Mouse (Mus musculus) forebrain, embryonic 16.5 days (tissue): Measurements from ENCODE around the gene Krt20. TPM values are rescaled to one million over a fixed set of nuclear protein-coding genes. Genes with fewer than 3 reads are reported as not detected.
A peak's percentile ranks its signal among the peaks of the same experiment; 100 is the strongest.

Source experiments
- ATAC-seq: fragments of 200-750 bp; cut with Nextera tagmentation; 2 replicates; pipeline ENCODE4 v1.8.0; 2017; ENCODE audit warnings: mild to moderate bottlenecking, moderate library complexity
- H3K27ac ChIP-seq: fragments of 300-500 bp; sonication (generic); 2 replicates; pipeline ENCODE4 v1.5.1; 2014; ENCODE audit warnings: low read length, control low read depth
- H3K27me3 ChIP-seq: fragments of 300-500 bp; sonication (generic); replicated peaks from 2 replicates; pipeline ENCODE4 v1.6.1; 2014; ENCODE audit warnings: low read length; ENCODE audit not compliant: control insufficient read depth, insufficient read depth
- H3K36me3 ChIP-seq: fragments of 300-500 bp; sonication (generic); 2 replicates; pipeline ENCODE4 v1.6.1; 2014; ENCODE audit not compliant: control insufficient read depth, insufficient read depth
- H3K4me1 ChIP-seq: fragments of 300-500 bp; sonication (generic); replicated peaks from 2 replicates; pipeline ENCODE4 v1.6.1; 2014; ENCODE audit warnings: low read length; ENCODE audit not compliant: control insufficient read depth, insufficient read depth
- H3K4me2 ChIP-seq: fragments of 300-500 bp; sonication (generic); 2 replicates; pipeline ENCODE4 v1.6.1; 2014; ENCODE audit warnings: mild to moderate bottlenecking, low read length, control low read depth
- H3K4me3 ChIP-seq: fragments of 300-500 bp; sonication (generic); replicated peaks from 2 replicates; pipeline ENCODE4 v1.5.1; 2014; ENCODE audit warnings: mild to moderate bottlenecking, low read length, control low read depth
- H3K9ac ChIP-seq: fragments of 300-500 bp; sonication (generic); replicated peaks from 2 replicates; pipeline ENCODE4 v1.6.1; 2014; ENCODE audit warnings: low read depth, low read length, control low read depth
- H3K9me3 ChIP-seq: fragments of 300-500 bp; sonication (generic); 2 replicates; pipeline ENCODE4 v1.6.1; 2016; ENCODE audit warnings: low read length; ENCODE audit not compliant: control insufficient read depth
- WGBS: fragments of 180-500 bp; shearing (Covaris S2); extraction: QIAGEN DNeasy Blood & Tissue Kit; methylation state at CpG from one replicate; pipeline ENCODE4 v1.1.7; 2014; 5-methylcytosine and 5-hydroxymethylcytosine counted together
- polyA plus RNA-seq: library from polyadenylated mRNA; unstranded; fragments of >200 nt; fragmentation: Nextera tagmentation; extraction: Ambion mirVana; gene quantifications from 2 replicates; pipeline ENCODE4 v1.2.1, GENCODE M21; 2015

Gene Krt20
- not detected in 2 replicates for polyA plus RNA-seq

- 69% methylated on average over 10 of the region's 10 CpGs for WGBS
Measured at GRCm38 (mm10) chr11:99437972-99438371, at the start of gene Krt20. TSS of gene Krt20 (minus strand) at chr11:99438150.

DNA sequence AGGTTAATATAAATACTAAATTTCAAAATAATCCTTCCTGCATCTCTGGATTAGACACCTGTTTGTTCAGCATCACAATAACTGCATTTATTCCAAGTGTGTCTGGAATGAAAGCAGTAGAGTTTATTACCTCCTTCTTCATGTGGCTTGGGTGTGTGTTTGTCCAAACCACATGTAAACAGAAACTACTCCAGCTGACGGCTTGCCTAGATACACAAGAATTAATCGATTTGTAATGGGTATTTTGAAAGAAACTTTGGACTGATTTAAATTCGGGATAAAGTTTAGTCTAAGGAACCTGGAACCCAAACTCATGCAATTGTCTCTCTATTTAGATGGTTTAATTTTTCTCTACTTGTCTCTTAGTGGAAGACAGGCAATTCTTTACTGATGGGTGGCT lies 37.0 kb upstream of the Krt20 start:
- H3K36me3 ChIP-seq = no peaks in the 10 kb centered on the region
- no peak overlapping the region for H3K4me3 ChIP-seq
- H3K27ac ChIP-seq = no peak overlapping the region
- H3K27me3 ChIP-seq = no peaks in the 10 kb centered on the region
- ATAC-seq = no peak
- 88% methylated on average over 3 of the region's 3 CpGs for WGBS
- no peak overlapping the region for H3K9ac ChIP-seq
- no peak overlapping the region for H3K4me2 ChIP-seq
- H3K9me3 ChIP-seq = no peaks in the 10 kb centered on the region
- no peaks in the 10 kb centered on the region for H3K4me1 ChIP-seq

More at GRCm38 (mm10) chr11:99437972-99438371, at the start of gene Krt20:
- no peaks in the 10 kb centered on the region for H3K27me3 ChIP-seq
- H3K4me3 ChIP-seq = no peak within 1 kb of the TSS
- no peak within 1 kb of the TSS for H3K27ac ChIP-seq
- H3K36me3 ChIP-seq = no peaks in the 10 kb centered on the region
- H3K9me3 ChIP-seq = no peaks in the 10 kb centered on the region
- H3K4me2 ChIP-seq = no peak within 1 kb of the TSS
- no peaks in the 10 kb centered on the region for H3K4me1 ChIP-seq
- no peak within 1 kb of the TSS for H3K9ac ChIP-seq
- no peak for ATAC-seq

GRCm38 (mm10) chr11:99473433-99473832 lies 35.5 kb upstream of the Krt20 start:
- Histone ChIP-seq H3K27me3 (no peaks in the 10 kb centered on the region), H3K27ac (no peak overlapping the region), H3K36me3 (no peaks in the 10 kb centered on the region), H3K4me1 (no peaks in the 10 kb centered on the region), H3K9ac (no peak overlapping the region), H3K4me3 (no peak overlapping the region), H3K9me3 (no peaks in the 10 kb centered on the region), H3K4me2 (no peak overlapping the region)
- 77% methylated on average over 6 of the region's 6 CpGs for WGBS
- no peak for ATAC-seq

DNA sequence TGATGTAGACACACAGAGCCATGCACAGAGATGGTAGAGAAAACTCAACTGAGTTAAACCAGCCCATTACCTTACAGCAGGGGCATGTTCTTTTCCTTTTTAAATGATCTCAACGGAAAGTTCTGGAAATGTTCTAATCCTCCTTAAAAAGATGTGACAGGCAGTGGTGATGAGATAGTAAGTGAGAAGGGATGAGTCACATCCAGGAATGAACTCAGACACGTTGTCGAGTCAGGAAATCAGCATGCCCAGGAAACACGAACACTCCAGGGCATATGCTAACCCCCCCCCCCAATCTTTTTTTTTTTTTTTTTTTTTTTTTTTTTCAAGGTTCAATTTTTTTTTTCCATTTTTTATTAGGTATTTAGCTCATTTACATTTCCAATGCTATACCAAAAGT lies 34.5 kb upstream of the Krt20 start:
- no peak overlapping the region for H3K4me2 ChIP-seq
- H3K27me3 ChIP-seq = no peaks in the 10 kb centered on the region
- H3K9me3 ChIP-seq = no peaks in the 10 kb centered on the region
- 88% methylated on average over 4 of the region's 4 CpGs for WGBS
- ATAC-seq = no peak
- H3K36me3 ChIP-seq = no peaks in the 10 kb centered on the region
- H3K4me1 ChIP-seq = no peaks in the 10 kb centered on the region
- no peak overlapping the region for H3K27ac ChIP-seq
- H3K4me3 ChIP-seq = no peak overlapping the region
- H3K9ac ChIP-seq = no peak overlapping the region

- Histone ChIP-seq H3K27me3 (no peaks in the 10 kb centered on the region), H3K27ac (no peak overlapping the region), H3K36me3 (no peaks in the 10 kb centered on the region), H3K4me1 (no peaks in the 10 kb centered on the region), H3K4me2 (no peak overlapping the region), H3K9me3 (no peaks in the 10 kb centered on the region), H3K9ac (no peak overlapping the region), H3K4me3 (no peak overlapping the region)
- no peak for ATAC-seq
- 96% methylated on average over 6 of the region's 6 CpGs for WGBS
Measured at GRCm38 (mm10) chr11:99471946-99472345, 34.0 kb upstream of the Krt20 start.

DNA sequence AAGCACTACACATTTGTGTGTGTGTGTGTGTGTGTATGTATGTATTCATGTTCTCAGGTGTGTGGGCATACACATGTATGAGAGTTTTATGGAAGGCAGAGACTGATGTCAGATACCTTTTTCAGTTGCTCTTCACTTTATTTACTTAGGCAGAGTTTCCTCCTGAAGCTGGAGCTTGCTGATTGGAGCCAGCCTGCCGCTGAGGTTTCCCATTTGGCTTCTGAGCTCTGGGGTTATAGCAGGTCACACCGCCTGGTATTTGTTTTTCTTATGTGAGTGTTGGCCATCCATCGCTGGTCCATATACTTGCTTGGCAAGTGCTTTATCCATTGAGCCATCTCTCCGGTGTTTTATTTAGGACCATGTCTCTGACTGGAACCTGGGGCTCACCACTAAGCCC lies 31.3 kb upstream of the Krt20 start:
- Histone ChIP-seq H3K27ac (no peak overlapping the region), H3K27me3 (no peaks in the 10 kb centered on the region), H3K4me2 (no peak overlapping the region), H3K9ac (no peak overlapping the region), H3K4me1 (no peaks in the 10 kb centered on the region), H3K4me3 (no peak overlapping the region), H3K36me3 (no peaks in the 10 kb centered on the region), H3K9me3 (no peaks in the 10 kb centered on the region)
- no peak for ATAC-seq
- WGBS = 90% methylated on average over 4 of the region's 4 CpGs

DNA sequence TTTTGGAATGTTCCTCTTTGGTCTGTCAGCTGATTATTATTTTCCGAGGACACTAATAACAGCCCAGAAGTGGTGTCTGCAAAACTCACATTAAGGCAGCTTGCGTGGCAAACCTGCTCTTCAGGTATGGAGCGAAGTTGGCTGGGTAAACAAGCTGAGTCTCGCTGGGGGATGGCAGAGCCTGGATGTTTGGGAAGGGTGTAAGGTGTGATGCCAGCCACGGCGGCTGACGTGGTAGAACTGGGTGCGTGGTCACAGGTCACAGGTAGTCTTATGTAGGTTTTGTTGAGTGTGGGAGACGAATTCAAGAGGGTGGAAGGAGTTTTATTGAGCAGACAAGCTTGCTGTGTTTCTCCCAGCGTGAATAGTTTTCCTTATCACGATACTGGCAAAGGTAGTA lies 30.6 kb upstream of the Krt20 start:
- Histone ChIP-seq H3K27me3 (no peaks in the 10 kb centered on the region), H3K9me3 (no peaks in the 10 kb centered on the region), H3K36me3 (no peaks in the 10 kb centered on the region), H3K4me3 (no peak overlapping the region), H3K9ac (no peak overlapping the region), H3K4me2 (no peak overlapping the region), H3K27ac (no peak overlapping the region), H3K4me1 (no peaks in the 10 kb centered on the region)
- WGBS = 87% methylated on average over 11 of the region's 11 CpGs
- no peak for ATAC-seq

GRCm38 (mm10) chr11:99466316-99466715 lies 28.4 kb upstream of the Krt20 start:
- Histone ChIP-seq H3K27ac (no peak overlapping the region), H3K9me3 (no peaks in the 10 kb centered on the region), H3K27me3 (no peaks in the 10 kb centered on the region), H3K4me1 (no peaks in the 10 kb centered on the region), H3K36me3 (no peaks in the 10 kb centered on the region), H3K4me2 (no peak overlapping the region), H3K4me3 (no peak overlapping the region), H3K9ac (no peak overlapping the region)
- no peak for ATAC-seq
- 54% methylated on average over 7 of the region's 7 CpGs for WGBS

- 7% methylated on average over 5 of the region's 5 CpGs for WGBS
- no peak overlapping the region for H3K9ac ChIP-seq
- no peaks in the 10 kb centered on the region for H3K4me1 ChIP-seq
- H3K27me3 ChIP-seq = no peaks in the 10 kb centered on the region
- no peak overlapping the region for H3K4me2 ChIP-seq
- no peaks in the 10 kb centered on the region for H3K9me3 ChIP-seq
- H3K27ac ChIP-seq = no peak overlapping the region
- no peak overlapping the region for H3K4me3 ChIP-seq
- ATAC-seq = 0 out of 2 replicates have a peak, but pooled peaks have one; percentile 20
- no peaks in the 10 kb centered on the region for H3K36me3 ChIP-seq
Measured at GRCm38 (mm10) chr11:99464836-99465235, 26.9 kb upstream of the Krt20 start.

- no peak overlapping the region for H3K4me2 ChIP-seq
- no peaks in the 10 kb centered on the region for H3K9me3 ChIP-seq
- H3K27ac ChIP-seq = no peak overlapping the region
- H3K4me3 ChIP-seq = no peak overlapping the region
- no peaks in the 10 kb centered on the region for H3K36me3 ChIP-seq
- no peak overlapping the region for H3K9ac ChIP-seq
- WGBS = 14% methylated on average over 8 of the region's 8 CpGs
- ATAC-seq = no peak
- H3K27me3 ChIP-seq = no peaks in the 10 kb centered on the region
- H3K4me1 ChIP-seq = no peaks in the 10 kb centered on the region
Measured at GRCm38 (mm10) chr11:99463155-99463554, 25.2 kb upstream of the Krt20 start.
